Mouse (Mus musculus) lung, embryonic 14.5 days (tissue): ENCODE data around the gene Sprr4. TPM values are rescaled to one million over a fixed set of nuclear protein-coding genes. Genes with fewer than 3 reads are reported as not detected.
A peak's percentile ranks its signal among the peaks of the same experiment; 100 is the strongest.
"Not testable (repeated sequence)": the region's sequence is repeated elsewhere in the genome, so short reads cannot be mapped to it uniquely, and the experiment has no call there.

Experiments
- ATAC-seq: fragments of 200-750 bp; cut with Nextera tagmentation; 2 replicates; pipeline ENCODE4 v1.8.0; 2017; ENCODE audit warnings: mild to moderate bottlenecking, moderate TSS enrichment, moderate library complexity; ENCODE audit not compliant: insufficient read depth
- DNase-seq: peaks from one replicate; pipeline ENCODE4 v3.0.0-alpha.2; 2015
- H3K27ac ChIP-seq: fragments of 300-500 bp; sonication (generic); 2 replicates; pipeline ENCODE4 v1.5.1; 2014; ENCODE audit warnings: low read depth, mild to moderate bottlenecking, moderate library complexity
- H3K27me3 ChIP-seq: fragments of 300-500 bp; sonication (generic); 2 replicates; pipeline ENCODE4 v1.6.1; 2014; ENCODE audit warnings: low read length, control low read depth; ENCODE audit not compliant: insufficient read depth
- H3K36me3 ChIP-seq: fragments of 300-500 bp; sonication (generic); 2 replicates; pipeline ENCODE4 v1.6.1; 2014; ENCODE audit warnings: control low read depth; ENCODE audit not compliant: insufficient read depth
- H3K4me1 ChIP-seq: fragments of 300-500 bp; sonication (generic); 2 replicates; pipeline ENCODE4 v1.6.1; 2014; ENCODE audit warnings: antibody characterized with exemption, control low read depth; ENCODE audit not compliant: insufficient read depth
- H3K4me2 ChIP-seq: fragments of 300-500 bp; sonication (generic); 2 replicates; pipeline ENCODE4 v1.6.1; 2014; ENCODE audit warnings: mild to moderate bottlenecking
- H3K4me3 ChIP-seq: fragments of 300-500 bp; sonication (generic); 2 replicates; pipeline ENCODE4 v1.5.1; 2014; ENCODE audit warnings: low read depth, low read length
- H3K9ac ChIP-seq: fragments of 300-500 bp; sonication (generic); 2 replicates; pipeline ENCODE4 v1.6.1; 2014
- H3K9me3 ChIP-seq: fragments of 300-500 bp; sonication (generic); 2 replicates; pipeline ENCODE4 v1.6.1; 2016; ENCODE audit warnings: low read depth, low read length, control low read depth
- CTCF ChIP-seq: IDR thresholded peaks from 2 replicates; pipeline ENCODE4 v1.5.1; 2016; ENCODE audit warnings: antibody characterized with exemption, low read depth
- WGBS: fragments of 180-500 bp; shearing (Covaris S2); extraction: QIAGEN DNeasy Blood & Tissue Kit; methylation state at CpG from one replicate; pipeline ENCODE4 v1.1.7; 2014; 5-methylcytosine and 5-hydroxymethylcytosine counted together
- polyA plus RNA-seq: library from polyadenylated mRNA; unstranded; fragments of >200 nt; fragmentation: Nextera tagmentation; extraction: Ambion mirVana; gene quantifications from 2 replicates; pipeline ENCODE4 v1.2.1, GENCODE M21; 2014

Sprr4 gene
- polyA plus RNA-seq = not detected in 2 replicates

GRCm38 (mm10) chr3:92500393-92500792, at the start of gene Sprr4:
Gene Sprr4 (minus strand): TSS chr3:92500493.
- Histone ChIP-seq H3K27ac (no peak within 1 kb of the TSS), H3K27me3 (no peaks in the 10 kb centered on the region), H3K36me3 (no peaks in the 10 kb centered on the region), H3K9ac (no peak within 1 kb of the TSS), H3K9me3 (no peaks in the 10 kb centered on the region), H3K4me2 (no peak within 1 kb of the TSS), H3K4me1 (no peaks in the 10 kb centered on the region), H3K4me3 (no peak within 1 kb of the TSS)
- ATAC-seq = no peak
- TF ChIP-seq CTCF = no peak
- no peak for DNase-seq
- WGBS = 81% methylated on average over 1 of the region's 1 CpGs

DNA sequence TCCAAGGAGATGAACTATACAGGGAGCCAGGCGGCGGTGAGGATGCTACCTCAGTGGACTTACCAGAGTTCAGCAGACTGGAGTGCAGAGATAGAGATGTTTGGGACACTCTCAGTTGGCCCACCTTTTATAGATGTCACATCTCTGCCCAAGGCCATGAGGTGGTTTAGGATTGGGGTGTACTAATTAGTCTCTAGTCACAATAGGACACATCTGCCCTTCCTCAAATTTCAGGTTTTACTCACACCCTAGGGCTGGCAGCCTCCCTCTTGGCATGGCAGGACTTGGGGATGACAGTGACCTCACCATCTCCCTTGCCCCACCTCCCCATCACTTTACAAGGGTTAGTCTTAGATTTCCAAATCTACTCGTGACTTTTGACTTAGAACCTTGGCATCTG, 34.1 kb upstream of the Sprr4 start, which contains the start of gene 2310046K23Rik:
Gene 2310046K23Rik, minus strand, starts transcription at position 101 of the 400 bp plus-strand sequence.
- no peaks in the 10 kb centered on the region for H3K9me3 ChIP-seq
- no peaks in the 10 kb centered on the region for H3K36me3 ChIP-seq
- TF ChIP-seq CTCF = no peak
- H3K9ac ChIP-seq = no peak within 1 kb of the TSS
- WGBS = 81% methylated on average over 3 of the region's 3 CpGs
- no peak within 1 kb of the TSS for H3K4me2 ChIP-seq
- no peaks in the 10 kb centered on the region for H3K4me1 ChIP-seq
- no peak for ATAC-seq
- DNase-seq = no peak
- no peak within 1 kb of the TSS for H3K4me3 ChIP-seq
- H3K27ac ChIP-seq = no peak within 1 kb of the TSS
- H3K27me3 ChIP-seq = no peaks in the 10 kb centered on the region

DNA sequence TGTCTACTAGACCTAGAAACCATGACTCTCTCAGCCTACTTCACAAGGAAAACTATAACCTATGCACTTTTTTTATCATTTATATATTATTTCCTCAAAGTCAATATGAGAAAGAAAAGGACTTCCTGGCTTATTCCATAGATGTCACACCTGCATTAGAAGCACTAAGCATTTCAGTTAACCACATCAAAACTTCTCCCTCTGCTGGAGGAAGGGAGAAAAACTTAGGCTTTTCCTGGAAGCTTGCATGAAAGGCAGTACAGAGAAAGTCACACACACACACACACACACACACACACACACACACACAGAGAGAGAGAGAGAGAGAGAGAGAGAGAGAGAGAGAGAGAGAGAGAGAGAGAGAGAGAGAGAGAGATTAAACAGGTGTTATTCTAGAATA, 12.0 kb upstream of the Sprr4 start:
- H3K4me2 ChIP-seq = no peak overlapping the region
- peak; percentile 49 for DNase-seq

GRCm38 (mm10) chr3:92510786-92511185, 10.5 kb upstream of the Sprr4 start:
- no peak overlapping the region for H3K9ac ChIP-seq
- ATAC-seq = peak; percentile 56; the same call in 1 of the 2 replicates
- peak; percentile 64 for TF ChIP-seq CTCF

More for the DNA sequence above, 12.0 kb upstream of the Sprr4 start:
- no peaks in the 10 kb centered on the region for H3K27me3 ChIP-seq
- no peak overlapping the region for H3K4me3 ChIP-seq
- no peaks in the 10 kb centered on the region for H3K36me3 ChIP-seq
- TF ChIP-seq CTCF = peak; percentile 39
- no peak overlapping the region for H3K27ac ChIP-seq
- no peak for ATAC-seq
- no peaks in the 10 kb centered on the region for H3K4me1 ChIP-seq
- no peaks in the 10 kb centered on the region for H3K9me3 ChIP-seq
- no peak overlapping the region for H3K9ac ChIP-seq

GRCm38 (mm10) chr3:92508185-92508584, 7.9 kb upstream of the Sprr4 start:
- Histone ChIP-seq H3K27me3 (no peaks in the 10 kb centered on the region), H3K9ac (no peak overlapping the region), H3K9me3 (no peaks in the 10 kb centered on the region), H3K4me2 (no peak overlapping the region), H3K36me3 (no peaks in the 10 kb centered on the region), H3K4me1 (no peaks in the 10 kb centered on the region), H3K27ac (no peak overlapping the region), H3K4me3 (no peak overlapping the region)
- DNase-seq (no peak), ATAC-seq (no peak)
- WGBS = 68% methylated on average over 1 of the region's 1 CpGs
- TF ChIP-seq CTCF = no peak

More at GRCm38 (mm10) chr3:92510786-92511185, 10.5 kb upstream of the Sprr4 start:
- Histone ChIP-seq H3K4me2 (no peak overlapping the region), H3K4me1 (no peaks in the 10 kb centered on the region), H3K36me3 (no peaks in the 10 kb centered on the region), H3K4me3 (no peak overlapping the region), H3K27ac (no peak overlapping the region), H3K9me3 (no peaks in the 10 kb centered on the region), H3K27me3 (no peaks in the 10 kb centered on the region)
- peak; percentile 59 for DNase-seq

GRCm38 (mm10) chr3:92503528-92503927, 3.2 kb upstream of the Sprr4 start:
- ATAC-seq (no peak), DNase-seq (no peak)
- Histone ChIP-seq H3K4me1 (no peaks in the 10 kb centered on the region), H3K9me3 (no peaks in the 10 kb centered on the region), H3K9ac (no peak overlapping the region), H3K27me3 (no peaks in the 10 kb centered on the region), H3K4me2 (no peak overlapping the region), H3K27ac (no peak overlapping the region), H3K4me3 (no peak overlapping the region), H3K36me3 (no peaks in the 10 kb centered on the region)
- no peak for TF ChIP-seq CTCF

DNA sequence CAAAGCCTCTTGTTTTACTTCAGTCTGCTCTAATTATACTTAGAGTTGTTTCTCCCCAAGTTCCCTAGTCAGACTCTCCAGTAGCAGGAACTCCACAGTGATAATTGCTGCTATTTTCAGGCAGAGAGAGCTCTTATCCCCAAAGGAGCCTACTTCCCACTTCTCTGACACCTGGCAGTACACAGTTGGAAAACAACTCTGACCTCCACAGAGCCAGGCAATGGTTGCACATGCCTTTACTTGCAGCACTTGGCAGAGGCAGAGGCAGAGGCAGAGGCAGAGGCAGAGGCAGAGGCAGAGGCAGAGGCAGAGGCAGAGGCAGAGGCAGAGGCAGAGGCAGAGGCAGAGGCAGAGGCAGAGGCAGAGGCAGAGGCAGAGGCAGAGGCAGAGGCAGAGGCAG, 10.0 kb downstream of the Sprr4 start:
- H3K4me2 ChIP-seq, DNase-seq, ATAC-seq, H3K36me3 ChIP-seq, H3K27ac ChIP-seq, H3K9ac ChIP-seq, H3K4me3 ChIP-seq, H3K4me1 ChIP-seq, H3K27me3 ChIP-seq, H3K9me3 ChIP-seq: not testable (repeated sequence)

DNA sequence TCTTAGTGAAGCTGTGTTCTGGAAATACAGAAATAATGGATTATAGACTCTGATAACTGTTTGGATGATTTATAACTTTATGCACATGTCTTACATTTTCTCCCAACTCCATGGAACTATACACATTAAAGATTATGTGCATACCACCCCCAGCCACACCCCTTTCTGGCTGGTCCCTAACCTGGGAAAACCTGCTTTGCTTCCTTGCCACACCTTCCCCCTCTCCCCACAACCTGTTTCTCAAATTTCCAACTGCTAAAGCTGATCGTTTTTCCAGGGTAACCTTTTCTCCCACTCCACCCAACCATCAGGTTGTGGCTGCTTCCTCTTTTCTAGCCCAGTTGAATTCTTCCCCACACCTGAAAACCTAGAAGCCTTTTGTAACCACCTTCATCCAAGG, 14.0 kb downstream of the Sprr4 start:
- no peak overlapping the region for H3K4me3 ChIP-seq
- no peak overlapping the region; the same call in 1 of the 2 replicates for H3K27ac ChIP-seq
- H3K27me3 ChIP-seq = no peaks in the 10 kb centered on the region
- no peak overlapping the region for H3K9ac ChIP-seq
- no peaks in the 10 kb centered on the region for H3K4me1 ChIP-seq
- WGBS = 21% methylated on average over 1 of the region's 1 CpGs
- DNase-seq (peak; percentile 32), ATAC-seq (no peak)
- TF ChIP-seq CTCF = no peak
- H3K4me2 ChIP-seq = no peak overlapping the region
- no peaks in the 10 kb centered on the region for H3K9me3 ChIP-seq
- no peaks in the 10 kb centered on the region for H3K36me3 ChIP-seq
